Mouse (Mus musculus): Measurements from ENCODE around the gene Pank2.

- no peak for TF ChIP-seq ZC3H11A (IDR thresholded peaks at IDR 0.05; ENCODE audit: borderline replicate concordance, low read depth, low read length)
- no peak for TF ChIP-seq MAFK (IDR thresholded peaks at IDR 0.05; ENCODE audit: insufficient read depth, low read depth, low read length)
- no peak for TF ChIP-seq ZNF384 (IDR thresholded peaks at IDR 0.05; ENCODE audit: low read depth, low read length)
Measured at GRCm38 (mm10) chr2:131255738-131256137, 6.6 kb upstream of the Pank2 start.

Measured in ES-E14 (cell line).